Mouse (Mus musculus): Measurements from ENCODE around the gene Gm3336. TPM values are rescaled to one million over a fixed set of nuclear protein-coding genes. Genes with fewer than 3 reads are reported as not detected.
A peak's percentile ranks its signal among the peaks of the same experiment; 100 is the strongest.

Gm3336 gene
- polyA plus RNA-seq, 1 experiment: 0.23 TPM

- no peaks in the 10 kb centered on the region for H3K36me3 ChIP-seq (ENCODE audit: control insufficient read depth, insufficient read depth)
- TF ChIP-seq TCF12 (IDR thresholded peaks at IDR 0.05; ENCODE audit: insufficient read depth, poor library complexity, severe bottlenecking) (peak; percentile 62), MYOD1 (IDR thresholded peaks at IDR 0.05; ENCODE audit: control insufficient read depth in 1 of 3, insufficient read length in 2 of 3, low read depth in 2 of 3) (peak in 2 of 3 experiments; percentile 93 to 98), POLR2AphosphoS2 (IDR thresholded peaks at IDR 0.05; ENCODE audit: insufficient read length, low read depth) (no peak), MYOG (IDR thresholded peaks at IDR 0.05; ENCODE audit: control insufficient read depth in 1 of 3, insufficient read depth in 1 of 3, insufficient read length in 2 of 3, low read depth in 2 of 3) (peak; percentile 17 to 97 (median 96)), SRF (IDR thresholded peaks at IDR 0.05; ENCODE audit: control insufficient read depth, insufficient read length, low read depth) (no peak), MAX (IDR thresholded peaks at IDR 0.05; ENCODE audit: low read depth) (no peak), TCF3 (IDR thresholded peaks at IDR 0.05; ENCODE audit: insufficient read length, low read depth) (peak; percentile 89)
- no peaks in the 10 kb centered on the region for H3K79me2 ChIP-seq (ENCODE audit: control insufficient read depth, insufficient read depth)
- no peak overlapping the region for H3K4me3 ChIP-seq
- H3K27me3 ChIP-seq (ENCODE audit: control insufficient read depth, insufficient read depth, insufficient read length): no peaks in the 10 kb centered on the region
- no peak overlapping the region for H3ac ChIP-seq (ENCODE audit: control insufficient read depth, insufficient read length)
- H3K4me2 ChIP-seq (ENCODE audit: low read depth): peak overlapping the region; percentile 66
These were observed 35.7 kb upstream of the Gm3336 start for GRCm38 (mm10) chr8:70682692-70683091.

DNA sequence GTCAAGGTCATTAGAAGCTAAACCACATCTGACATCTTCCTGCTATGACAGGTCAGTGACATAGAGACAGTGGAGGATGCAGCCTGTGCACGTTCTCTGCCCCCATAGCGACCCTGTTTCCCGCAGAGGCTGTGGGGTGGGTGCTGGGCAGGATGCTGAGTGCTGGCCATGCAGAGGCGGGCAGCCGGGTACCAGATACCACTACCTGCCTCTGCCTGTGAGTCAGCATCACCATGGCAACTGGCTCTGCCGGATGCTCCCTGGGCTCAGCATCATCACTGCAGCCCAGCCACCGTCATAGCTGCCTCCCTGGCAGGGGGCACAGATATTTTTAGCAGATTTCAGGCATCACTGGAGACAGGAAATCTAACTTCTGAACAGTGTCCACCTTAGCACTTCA lies 34.1 kb upstream of the Gm3336 start:
- no peaks in the 10 kb centered on the region for H3K36me3 ChIP-seq (ENCODE audit: control insufficient read depth, insufficient read depth)
- H3K4me3 ChIP-seq: no peak overlapping the region
- no peak overlapping the region for H3ac ChIP-seq (ENCODE audit: control insufficient read depth, insufficient read length)
- no peak for TF ChIP-seq TCF3 (IDR thresholded peaks at IDR 0.05; ENCODE audit: insufficient read length, low read depth)
- no peak for TF ChIP-seq POLR2A (IDR thresholded peaks at IDR 0.05; ENCODE audit: insufficient read length, low read depth)
- TF ChIP-seq MYOD1 (IDR thresholded peaks at IDR 0.05; ENCODE audit: control insufficient read depth in 1 of 3, insufficient read length in 2 of 3, low read depth in 2 of 3): no peak
- no peak for TF ChIP-seq SRF (IDR thresholded peaks at IDR 0.05; ENCODE audit: control insufficient read depth, insufficient read length, low read depth)
- TF ChIP-seq E2F4 (IDR thresholded peaks at IDR 0.05; ENCODE audit: insufficient read depth): no peak
- TF ChIP-seq MYOG (IDR thresholded peaks at IDR 0.05; ENCODE audit: control insufficient read depth in 1 of 3, insufficient read depth in 1 of 3, insufficient read length in 2 of 3, low read depth in 2 of 3): no peak
- H3K79me2 ChIP-seq (ENCODE audit: control insufficient read depth, insufficient read depth): no peaks in the 10 kb centered on the region
- no peaks in the 10 kb centered on the region for H3K27me3 ChIP-seq (ENCODE audit: control insufficient read depth, insufficient read depth, insufficient read length)
- no peak overlapping the region for H3K4me2 ChIP-seq (ENCODE audit: low read depth)

GRCm38 (mm10) chr8:70687576-70687975 lies 30.8 kb upstream of the Gm3336 start:
- H3ac ChIP-seq (ENCODE audit: control insufficient read depth, insufficient read length): no peak overlapping the region
- H3K79me2 ChIP-seq (ENCODE audit: control insufficient read depth, insufficient read depth): no peaks in the 10 kb centered on the region
- no peak for TF ChIP-seq TCF3 (IDR thresholded peaks at IDR 0.05; ENCODE audit: insufficient read length, low read depth)
- TF ChIP-seq POLR2A (IDR thresholded peaks at IDR 0.05; ENCODE audit: insufficient read length, low read depth): no peak
- no peak for TF ChIP-seq TCF12 (IDR thresholded peaks at IDR 0.05; ENCODE audit: insufficient read depth, poor library complexity, severe bottlenecking)
- TF ChIP-seq REST (IDR thresholded peaks at IDR 0.05; ENCODE audit: insufficient read depth, insufficient read length): no peak
- TF ChIP-seq MYOG (IDR thresholded peaks at IDR 0.05; ENCODE audit: control insufficient read depth in 1 of 3, insufficient read depth in 1 of 3, insufficient read length in 2 of 3, low read depth in 2 of 3): no peak
- TF ChIP-seq USF1 (IDR thresholded peaks at IDR 0.05; ENCODE audit: low read depth): no peak
- no peak for TF ChIP-seq POLR2AphosphoS2 (IDR thresholded peaks at IDR 0.05; ENCODE audit: insufficient read length, low read depth)
- no peak for TF ChIP-seq E2F4 (IDR thresholded peaks at IDR 0.05; ENCODE audit: insufficient read depth)
- no peak for TF ChIP-seq MAX (IDR thresholded peaks at IDR 0.05; ENCODE audit: low read depth)
- TF ChIP-seq MYOD1 (IDR thresholded peaks at IDR 0.05; ENCODE audit: control insufficient read depth in 1 of 3, insufficient read length in 2 of 3, low read depth in 2 of 3): no peak

DNA sequence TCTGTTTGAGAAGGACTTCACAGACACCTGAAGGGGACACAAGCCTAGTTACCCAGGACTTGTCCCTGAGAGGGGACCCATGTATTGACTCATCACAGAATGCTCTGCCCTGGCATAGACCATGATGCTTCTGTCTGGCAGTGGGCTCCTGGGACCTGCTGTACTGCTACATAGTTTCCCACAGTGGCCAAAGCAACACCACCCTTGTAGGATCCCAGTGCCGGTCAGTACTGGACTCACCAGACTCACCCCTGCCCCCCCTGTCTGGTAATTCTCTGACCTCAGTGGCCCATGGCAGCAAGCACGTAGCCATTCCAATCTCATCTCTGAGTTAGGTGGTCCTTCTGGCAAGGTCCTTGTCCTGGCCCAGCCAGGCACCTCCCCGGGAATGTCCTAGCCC lies 30.2 kb upstream of the Gm3336 start:
- no peak for TF ChIP-seq E2F4 (IDR thresholded peaks at IDR 0.05; ENCODE audit: insufficient read depth)
- no peak for TF ChIP-seq CEBPB (IDR thresholded peaks at IDR 0.05; ENCODE audit: insufficient read depth, poor library complexity, severe bottlenecking)
- TF ChIP-seq TCF3 (IDR thresholded peaks at IDR 0.05; ENCODE audit: insufficient read length, low read depth): no peak
- TF ChIP-seq MAX (IDR thresholded peaks at IDR 0.05; ENCODE audit: low read depth): no peak
- no peak for TF ChIP-seq POLR2AphosphoS2 (IDR thresholded peaks at IDR 0.05; ENCODE audit: insufficient read length, low read depth)
- no peak for TF ChIP-seq MYOD1 (IDR thresholded peaks at IDR 0.05; ENCODE audit: control insufficient read depth in 1 of 3, insufficient read length in 2 of 3, low read depth in 2 of 3)
- TF ChIP-seq USF1 (IDR thresholded peaks at IDR 0.05; ENCODE audit: low read depth): no peak
- TF ChIP-seq POLR2A (IDR thresholded peaks at IDR 0.05; ENCODE audit: insufficient read length, low read depth): no peak
- no peak for TF ChIP-seq MYOG (IDR thresholded peaks at IDR 0.05; ENCODE audit: control insufficient read depth in 1 of 3, insufficient read depth in 1 of 3, insufficient read length in 2 of 3, low read depth in 2 of 3)
- TF ChIP-seq SRF (IDR thresholded peaks at IDR 0.05; ENCODE audit: control insufficient read depth, insufficient read length, low read depth): no peak
- no peak for TF ChIP-seq TCF12 (IDR thresholded peaks at IDR 0.05; ENCODE audit: insufficient read depth, poor library complexity, severe bottlenecking)
- TF ChIP-seq REST (IDR thresholded peaks at IDR 0.05; ENCODE audit: insufficient read depth, insufficient read length): no peak
- Histone ChIP-seq H3K4me2 (ENCODE audit: low read depth) (no peak overlapping the region), H3K4me3 (no peak overlapping the region), H3ac (ENCODE audit: control insufficient read depth, insufficient read length) (no peak overlapping the region), H3K79me2 (ENCODE audit: control insufficient read depth, insufficient read depth) (no peaks in the 10 kb centered on the region), H3K36me3 (ENCODE audit: control insufficient read depth, insufficient read depth) (no peaks in the 10 kb centered on the region), H3K27me3 (ENCODE audit: control insufficient read depth, insufficient read depth, insufficient read length) (no peaks in the 10 kb centered on the region)

More at GRCm38 (mm10) chr8:70687576-70687975, 30.8 kb upstream of the Gm3336 start:
- Histone ChIP-seq H3K4me2 (ENCODE audit: low read depth) (no peak overlapping the region), H3K27me3 (ENCODE audit: control insufficient read depth, insufficient read depth, insufficient read length) (no peaks in the 10 kb centered on the region), H3K4me3 (no peak overlapping the region), H3K36me3 (ENCODE audit: control insufficient read depth, insufficient read depth) (no peaks in the 10 kb centered on the region)

DNA sequence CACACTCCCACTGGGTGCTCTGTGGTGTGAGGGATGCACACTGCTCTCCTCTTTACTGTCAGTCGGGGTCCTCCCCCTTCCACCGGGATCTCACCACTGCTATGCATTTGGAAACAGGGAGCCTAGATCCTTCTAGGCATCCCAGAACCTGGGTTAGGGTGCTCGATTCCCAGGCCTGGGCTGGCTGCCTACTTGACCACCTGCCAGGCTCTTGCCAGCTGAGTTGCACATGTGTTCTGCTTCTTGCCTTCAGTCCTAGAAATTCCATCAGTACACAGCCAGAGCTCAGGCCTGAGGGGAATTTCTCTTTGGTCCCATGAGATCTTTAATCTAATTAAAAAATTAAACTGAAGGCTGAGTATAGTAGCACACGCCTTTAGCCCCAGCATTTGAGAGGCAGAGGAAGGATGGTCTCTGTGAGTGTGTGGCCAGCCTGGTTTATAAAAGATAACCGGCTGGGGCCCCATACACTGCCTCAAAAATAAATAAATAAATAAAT lies 28.4 kb upstream of the Gm3336 start:
- H3K36me3 ChIP-seq (ENCODE audit: control insufficient read depth, insufficient read depth): no peaks in the 10 kb centered on the region
- no peaks in the 10 kb centered on the region for H3K27me3 ChIP-seq (ENCODE audit: control insufficient read depth, insufficient read depth, insufficient read length)
- TF ChIP-seq MAX (IDR thresholded peaks at IDR 0.05; ENCODE audit: low read depth) (no peak), CEBPB (IDR thresholded peaks at IDR 0.05; ENCODE audit: insufficient read depth, poor library complexity, severe bottlenecking) (no peak), REST (IDR thresholded peaks at IDR 0.05; ENCODE audit: insufficient read depth, insufficient read length) (no peak), POLR2AphosphoS2 (IDR thresholded peaks at IDR 0.05; ENCODE audit: insufficient read length, low read depth) (no peak)
- no peak overlapping the region for H3K4me2 ChIP-seq (ENCODE audit: low read depth)
- H3ac ChIP-seq (ENCODE audit: control insufficient read depth, insufficient read length): no peak overlapping the region
- H3K79me2 ChIP-seq (ENCODE audit: control insufficient read depth, insufficient read depth): no peaks in the 10 kb centered on the region
- H3K4me3 ChIP-seq: no peak overlapping the region
